Mouse (Mus musculus) embryo, embryonic 9.5 days (tissue): ENCODE data around the gene Myh6.
A peak's percentile ranks its signal among the peaks of the same experiment; 100 is the strongest.
"Not testable (repeated sequence)": the region's sequence is repeated elsewhere in the genome, so short reads cannot be mapped to it uniquely, and the experiment has no call there.

Experiments
- DNase-seq: peaks from one replicate; pipeline ENCODE4 v3.0.0-alpha.2; 2017; ENCODE audit errors: extremely low spot score

The Myh6 gene

GRCm38 (mm10) chr14:54966320-54966977 is at the start of gene Myh6:
TSS of gene Myh6 (minus strand) at chr14:54966927.
- DNase-seq, result no peak

DNA sequence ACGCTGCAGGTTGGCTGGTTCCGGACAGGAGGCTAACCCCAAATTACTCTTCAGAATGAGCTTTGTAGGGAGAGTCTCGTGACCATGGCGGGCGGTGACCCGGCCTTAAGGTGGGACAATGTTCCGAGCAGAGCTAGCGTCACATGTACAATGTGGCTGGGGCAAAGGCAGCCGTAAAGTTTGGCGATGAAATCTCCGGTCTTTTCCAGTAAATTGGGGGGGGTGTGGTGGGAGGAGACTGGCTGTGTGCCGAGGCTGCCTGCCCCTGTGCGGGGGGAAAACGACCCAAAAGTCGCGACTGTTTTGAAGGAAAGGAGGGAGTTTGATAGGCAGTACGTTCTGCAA is 49.0 kb upstream of the Myh6 start:
- no peak for DNase-seq

DNA sequence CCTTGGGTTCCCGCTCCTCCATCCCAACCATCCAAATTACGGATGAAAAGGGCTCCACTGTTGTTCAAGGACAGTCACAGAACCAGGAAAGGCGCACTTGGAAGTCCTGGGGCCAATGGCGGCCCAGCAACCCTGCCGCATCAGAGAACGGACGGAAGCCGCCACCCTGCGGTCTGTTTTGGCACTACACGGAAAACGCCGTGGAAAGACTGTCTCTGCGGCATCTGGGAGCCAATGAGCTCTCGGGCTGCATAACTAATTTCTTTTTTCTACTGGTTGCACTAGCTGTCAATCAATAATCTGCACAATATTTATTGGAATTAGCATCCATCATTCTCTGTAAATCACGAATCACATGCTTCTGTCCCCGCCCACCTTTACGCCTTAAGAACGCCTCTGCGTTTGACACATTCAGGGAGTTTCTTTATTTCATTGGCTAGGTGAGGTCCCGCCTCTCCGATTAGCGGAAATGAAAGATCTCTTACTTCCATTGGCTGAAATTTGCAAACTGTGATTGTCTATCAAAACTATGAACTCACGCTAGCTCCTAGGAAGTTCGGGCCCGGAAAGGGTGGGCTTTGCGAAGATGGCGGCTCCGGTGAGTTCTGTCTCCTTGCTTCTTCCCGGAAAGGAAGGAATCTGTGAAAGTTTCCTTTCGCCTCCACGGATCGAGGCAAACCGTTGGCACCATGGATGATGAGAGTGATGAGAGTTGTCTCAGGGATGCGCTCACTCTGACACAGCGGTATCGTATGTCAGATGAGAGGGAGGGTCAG is 48.5 kb upstream of the Myh6 start, which contains the start of gene Ngdn:
Ngdn (plus strand) TSS at position 464 of the 776 bp plus-strand sequence.
- DNase-seq, result peak; percentile 98

DNA sequence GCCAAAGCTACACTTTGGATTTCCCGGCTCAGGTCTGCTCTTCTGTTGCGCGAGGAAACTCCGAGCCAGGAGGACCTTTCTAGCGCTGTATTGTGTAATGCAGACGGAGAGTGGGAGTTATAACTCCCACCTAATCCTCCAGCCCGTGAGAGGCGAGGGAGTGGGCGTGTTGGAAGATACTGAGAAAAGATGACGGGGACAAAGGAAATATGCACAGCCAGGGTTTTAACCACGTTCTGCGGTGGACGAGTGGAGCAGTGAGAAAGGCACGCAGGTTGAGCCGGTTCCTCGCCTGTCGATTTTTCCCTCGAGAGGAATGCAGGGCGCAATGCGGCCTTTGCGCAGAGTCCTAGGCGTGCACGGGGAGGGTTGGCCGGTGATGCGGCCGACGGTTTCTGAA is 47.9 kb upstream of the Myh6 start:
- no peak for DNase-seq

GRCm38 (mm10) chr14:55011116-55011515 is 44.4 kb upstream of the Myh6 start:
- no peak for DNase-seq

- no peak for DNase-seq
Observed at GRCm38 (mm10) chr14:55008417-55008816, 41.7 kb upstream of the Myh6 start.

DNA sequence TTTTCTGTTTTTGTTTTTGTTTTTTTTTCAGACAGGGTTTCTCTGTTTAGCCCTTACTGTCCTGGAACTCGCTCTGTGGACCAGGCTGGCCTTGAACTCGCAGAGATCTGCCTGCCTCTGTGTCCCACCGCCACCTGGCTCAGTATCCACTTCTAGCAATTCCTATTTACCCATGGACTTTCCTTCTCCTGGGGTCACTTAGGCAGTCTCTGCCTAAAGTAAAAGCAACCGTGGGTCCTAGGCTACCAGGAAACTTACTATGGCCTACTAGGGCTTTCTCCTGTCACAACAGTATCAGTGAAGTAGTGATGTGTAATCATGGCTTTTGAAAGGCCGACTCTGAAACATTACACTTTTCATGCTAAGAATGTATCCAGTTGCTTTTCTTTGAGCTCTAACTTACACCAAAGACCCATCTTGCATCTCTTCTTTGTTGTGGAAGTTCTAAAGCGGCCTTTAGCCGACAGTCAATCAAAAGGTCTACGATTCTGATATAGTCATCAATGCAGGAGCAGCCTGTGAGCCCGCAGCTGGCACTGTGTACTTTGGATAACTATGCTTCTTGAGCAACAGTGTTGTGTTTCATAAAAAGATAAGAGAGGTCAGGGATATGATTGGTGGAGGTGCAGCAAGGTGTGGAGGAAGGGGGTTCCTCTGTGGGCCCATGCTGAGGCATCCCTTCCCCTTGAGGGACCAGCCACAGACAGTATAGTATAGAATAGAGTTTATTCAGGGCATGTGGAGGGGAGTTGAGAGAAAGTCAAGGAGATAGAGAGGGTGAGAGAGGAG is 40.6 kb upstream of the Myh6 start:
- no peak for DNase-seq

- no peak for DNase-seq
Observed at GRCm38 (mm10) chr14:55006541-55006940, 39.8 kb upstream of the Myh6 start.

DNA sequence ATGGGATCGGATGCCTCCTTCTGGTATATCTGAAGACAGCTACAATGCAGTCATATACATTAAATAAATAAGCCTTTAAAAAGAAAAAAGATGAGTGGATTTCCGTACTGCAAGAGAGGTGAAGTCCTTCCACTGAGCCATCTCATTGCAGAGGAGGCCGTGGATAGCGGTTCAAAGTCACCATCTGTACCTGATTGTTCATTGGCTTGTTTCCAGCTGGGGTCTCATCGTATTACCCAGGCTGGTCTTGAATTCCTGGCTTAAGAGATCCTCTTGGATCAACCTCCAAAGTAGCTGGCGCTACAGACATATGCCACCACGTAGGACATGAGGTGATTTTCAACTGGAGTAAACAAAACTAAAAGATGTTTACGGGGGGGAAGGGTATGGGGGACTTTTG is 39.2 kb upstream of the Myh6 start:
- no peak for DNase-seq

- DNase-seq, result no peak
Observed at GRCm38 (mm10) chr14:55005506-55005905, 38.8 kb upstream of the Myh6 start.

- DNase-seq, result no peak
Observed at GRCm38 (mm10) chr14:55003878-55004855, 37.4 kb upstream of the Myh6 start.

DNA sequence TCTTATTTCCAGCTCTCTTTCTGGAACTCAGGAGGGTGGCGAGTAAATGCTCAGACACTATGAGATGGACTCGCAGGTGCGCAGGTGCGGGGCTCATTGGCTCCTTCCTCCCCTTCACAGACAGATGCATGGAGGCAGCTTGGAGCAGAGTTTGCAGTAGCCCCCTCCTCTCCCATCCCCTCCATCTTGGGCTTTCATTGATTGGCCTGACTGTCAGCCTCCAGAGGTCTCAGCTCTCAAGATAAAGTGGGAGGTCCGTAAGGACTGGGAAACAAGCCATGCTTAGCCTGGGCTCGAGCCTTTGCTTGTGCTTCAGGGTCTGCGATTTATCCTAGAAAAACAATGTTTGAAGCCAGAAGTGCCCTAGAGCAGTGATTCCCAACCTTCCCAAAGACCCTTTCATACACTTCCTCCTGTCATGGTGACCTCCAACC is 36.0 kb upstream of the Myh6 start:
- no peak for DNase-seq

DNA sequence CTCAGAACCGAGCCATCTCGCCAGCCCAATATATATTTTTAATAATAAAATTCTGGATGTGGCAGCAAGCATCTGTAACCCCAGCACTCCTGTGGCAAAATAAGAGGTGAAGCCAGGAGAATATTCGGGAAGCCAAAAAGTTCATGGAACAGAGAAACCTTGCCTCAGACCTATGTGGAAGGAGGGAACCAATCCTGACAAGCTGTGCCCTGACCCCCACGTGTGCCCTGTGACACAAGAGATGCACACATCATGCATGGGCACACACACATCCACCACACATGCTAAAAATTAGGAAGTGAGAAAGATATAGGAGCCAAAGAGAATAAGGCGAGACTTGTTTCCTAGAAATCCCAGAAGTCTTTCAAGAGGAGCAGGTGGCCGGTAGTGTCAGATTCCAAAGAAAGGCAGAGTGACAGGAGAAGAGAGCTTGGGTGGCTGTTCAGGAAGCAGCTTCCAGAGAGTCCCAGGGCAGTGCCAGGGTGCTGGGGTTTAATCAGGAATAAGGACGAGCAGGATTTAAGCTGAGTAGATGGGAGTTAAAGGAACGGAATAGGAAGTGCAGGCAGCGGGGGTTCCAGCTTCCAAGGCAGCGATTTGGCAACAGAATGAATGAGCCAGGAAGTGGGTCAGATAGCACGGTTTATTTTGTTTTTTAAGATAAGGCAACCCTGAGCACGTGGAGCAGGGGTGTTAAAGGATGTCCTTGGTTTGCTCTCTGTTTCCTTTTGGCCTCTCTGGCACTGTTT is 35.4 kb upstream of the Myh6 start:
- no peak for DNase-seq

DNA sequence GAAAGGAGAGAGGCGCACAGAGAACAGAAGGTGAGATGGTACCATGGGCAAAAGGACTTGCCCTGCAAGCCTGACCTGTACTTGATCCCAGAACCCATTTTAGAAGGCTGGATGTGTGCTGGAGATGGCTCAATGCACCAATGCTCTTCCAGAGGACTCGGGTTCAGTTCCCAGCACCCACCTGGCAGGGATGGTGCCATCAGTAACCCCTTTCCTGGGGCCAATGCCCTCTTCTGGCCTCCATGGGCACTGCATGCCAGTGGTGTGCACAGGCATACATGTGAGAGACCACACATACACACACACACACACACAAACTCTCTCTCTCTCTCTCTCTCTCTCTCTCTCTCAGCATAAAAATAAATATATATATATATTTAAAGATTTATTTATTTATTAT is 34.7 kb upstream of the Myh6 start:
- no peak for DNase-seq

DNA sequence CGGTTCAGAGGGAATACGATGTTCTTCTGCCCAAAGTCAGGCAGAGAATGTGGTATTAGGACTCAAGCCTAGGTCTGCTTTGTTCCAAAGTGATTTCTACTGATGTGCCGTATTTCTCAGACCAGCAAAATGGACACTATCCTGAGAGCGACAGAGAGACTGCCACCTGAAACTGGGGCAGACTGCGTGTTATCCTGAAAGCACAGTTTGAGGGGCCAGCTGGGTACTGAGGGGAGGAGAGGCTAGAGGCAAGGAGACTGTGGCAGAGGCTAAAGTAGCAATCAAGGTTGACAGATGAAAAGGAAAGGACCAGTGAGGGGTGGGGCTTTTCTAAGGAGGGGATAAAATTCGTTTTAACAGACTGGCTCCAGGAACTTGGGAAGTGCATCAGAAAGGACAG is 34.1 kb upstream of the Myh6 start:
- DNase-seq, result no peak

GRCm38 (mm10) chr14:54999868-55000267 is 33.1 kb upstream of the Myh6 start:
- DNase-seq, result not testable (repeated sequence)

GRCm38 (mm10) chr14:54998680-54999079 is 32.0 kb upstream of the Myh6 start:
- DNase-seq, result no peak

GRCm38 (mm10) chr14:54997297-54997696 is 30.6 kb upstream of the Myh6 start:
- DNase-seq, result peak; percentile 34

DNA sequence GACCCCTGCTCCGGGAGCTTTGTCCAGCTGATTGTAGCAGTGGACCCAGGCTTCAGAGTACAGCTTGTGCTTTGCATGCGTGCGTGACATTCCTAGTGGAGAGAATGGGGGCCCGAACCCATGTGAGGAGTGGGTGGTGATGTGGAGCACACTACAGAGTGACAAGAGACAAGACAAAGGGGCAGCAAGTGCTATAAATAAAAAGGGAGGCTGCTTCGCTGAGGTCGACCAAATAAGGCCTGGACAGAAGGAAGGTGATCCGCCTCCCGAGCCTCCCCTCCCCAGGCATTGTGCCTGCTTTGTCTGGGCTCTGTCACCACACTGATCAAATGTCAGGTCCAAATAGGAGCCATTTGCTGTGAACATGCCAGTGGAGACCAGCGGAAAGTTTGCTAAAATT is 30.1 kb upstream of the Myh6 start:
- no peak for DNase-seq

- DNase-seq, result peak; percentile 43
Observed at GRCm38 (mm10) chr14:54995457-54996138, 28.9 kb upstream of the Myh6 start.
